Mouse (Mus musculus) midbrain, embryonic 16.5 days (tissue): ENCODE measurements around the gene Mybpc3. TPM values are rescaled to one million over a fixed set of nuclear protein-coding genes. Genes with fewer than 3 reads are reported as not detected.

Experiments
- ATAC-seq: fragments of 200-750 bp; cut with Nextera tagmentation; 2 replicates; pipeline ENCODE4 v1.8.0; 2017; ENCODE audit warnings: moderate TSS enrichment
- H3K27ac ChIP-seq: fragments of 300-500 bp; sonication (generic); 2 replicates; pipeline ENCODE4 v1.5.1; 2014; ENCODE audit warnings: mild to moderate bottlenecking, low read length, mixed read lengths
- H3K27me3 ChIP-seq: fragments of 300-500 bp; sonication (generic); 2 replicates; pipeline ENCODE4 v1.6.1; 2014; ENCODE audit warnings: low read depth, low read length, mixed read lengths; ENCODE audit not compliant: control insufficient read depth, insufficient read depth
- H3K36me3 ChIP-seq: fragments of 300-500 bp; sonication (generic); 2 replicates; pipeline ENCODE4 v1.6.1; 2014; ENCODE audit warnings: mild to moderate bottlenecking, low read length, moderate library complexity, mixed read lengths; ENCODE audit not compliant: control insufficient read depth, insufficient read depth
- H3K4me1 ChIP-seq: fragments of 300-500 bp; sonication (generic); 2 replicates; pipeline ENCODE4 v1.6.1; 2014; ENCODE audit warnings: mild to moderate bottlenecking, low read length, mixed read lengths; ENCODE audit not compliant: control insufficient read depth, insufficient read depth
- H3K4me2 ChIP-seq: fragments of 300-500 bp; sonication (generic); 2 replicates; pipeline ENCODE4 v1.6.1; 2014; ENCODE audit warnings: mild to moderate bottlenecking, low read length, mixed read lengths
- H3K4me3 ChIP-seq: fragments of 300-500 bp; sonication (generic); 2 replicates; pipeline ENCODE4 v1.5.1; 2014; ENCODE audit warnings: low read depth, mild to moderate bottlenecking, low read length, moderate library complexity, mixed read lengths
- H3K9ac ChIP-seq: fragments of 300-500 bp; sonication (generic); 2 replicates; pipeline ENCODE4 v1.6.1; 2014; ENCODE audit warnings: low read depth, low read length, mixed read lengths
- H3K9me3 ChIP-seq: fragments of 300-500 bp; sonication (generic); replicated peaks from 2 replicates; pipeline ENCODE4 v1.6.1; 2014; ENCODE audit warnings: mild to moderate bottlenecking, low read length, mixed read lengths; ENCODE audit not compliant: control insufficient read depth, poor library complexity, severe bottlenecking
- WGBS: fragments of 180-500 bp; shearing (Covaris S2); extraction: QIAGEN DNeasy Blood & Tissue Kit; methylation state at CpG from one replicate; pipeline ENCODE4 v1.1.7; 2014; 5-methylcytosine and 5-hydroxymethylcytosine counted together
- polyA plus RNA-seq: library from polyadenylated mRNA; unstranded; fragments of >200 nt; fragmentation: Nextera tagmentation; extraction: Ambion mirVana; gene quantifications from 2 replicates; pipeline ENCODE4 v1.2.1, GENCODE M21; 2015

Gene Mybpc3
- polyA plus RNA-seq, 1 experiment from 2014 or later: 0.04 TPM

- H3K4me3 ChIP-seq: peak overlapping the region; percentile 52
- peak overlapping the region; percentile 80 for H3K9ac ChIP-seq
- WGBS: under 1% methylated on average over 27 of the region's 36 CpGs
- H3K27ac ChIP-seq: peak overlapping the region; percentile 47; the same call in 1 of the 2 replicates
- no peaks in the 10 kb centered on the region for H3K9me3 ChIP-seq
- peak overlapping the region; percentile 86 for H3K4me2 ChIP-seq
- H3K36me3 ChIP-seq: no peaks in the 10 kb centered on the region
- 0 out of 2 replicates have a peak, but pooled peaks cover 5% of the 10 kb centered on the region for H3K4me1 ChIP-seq
- peak; percentile 78 for ATAC-seq
- no peaks in the 10 kb centered on the region for H3K27me3 ChIP-seq
These were observed 39.5 kb upstream of the Mybpc3 start for GRCm38 (mm10) chr2:91078314-91079025.

GRCm38 (mm10) chr2:91079026-91079384 is 38.9 kb upstream of the Mybpc3 start:
- H3K27me3 ChIP-seq: no peaks in the 10 kb centered on the region
- no peak overlapping the region; the same call in 1 of the 2 replicates for H3K27ac ChIP-seq
- H3K9ac ChIP-seq: peak overlapping the region; percentile 80
- WGBS: 30% methylated on average over 5 of the region's 5 CpGs
- H3K9me3 ChIP-seq: no peaks in the 10 kb centered on the region
- no peak for ATAC-seq
- H3K4me2 ChIP-seq: peak overlapping the region; percentile 86
- H3K4me3 ChIP-seq: peak overlapping the region; percentile 52
- no peaks in the 10 kb centered on the region for H3K36me3 ChIP-seq
- 0 out of 2 replicates have a peak, but pooled peaks cover 5% of the 10 kb centered on the region for H3K4me1 ChIP-seq

- Histone ChIP-seq H3K27ac (no peak overlapping the region), H3K9me3 (no peaks in the 10 kb centered on the region), H3K9ac (no peak overlapping the region), H3K4me2 (no peak overlapping the region), H3K27me3 (no peaks in the 10 kb centered on the region), H3K36me3 (no peaks in the 10 kb centered on the region), H3K4me1 (0 out of 2 replicates have a peak, but pooled peaks cover 5% of the 10 kb centered on the region), H3K4me3 (no peak overlapping the region)
- 83% methylated on average over 8 of the region's 8 CpGs for WGBS
- ATAC-seq: no peak
These were observed 37.0 kb upstream of the Mybpc3 start for GRCm38 (mm10) chr2:91080784-91081513.

GRCm38 (mm10) chr2:91081775-91082695 is 35.9 kb upstream of the Mybpc3 start, which contains the start of gene Spi1:
Gene Spi1 (plus strand): TSS chr2:91082390.
- 0 out of 2 replicates have a peak, but pooled peaks cover 5% of the 10 kb centered on the region for H3K4me1 ChIP-seq
- H3K36me3 ChIP-seq: no peaks in the 10 kb centered on the region
- no peak for ATAC-seq
- no peak within 1 kb of the TSS for H3K27ac ChIP-seq
- WGBS: 85% methylated on average over 13 of the region's 13 CpGs
- no peaks in the 10 kb centered on the region for H3K27me3 ChIP-seq
- H3K9me3 ChIP-seq: no peaks in the 10 kb centered on the region
- H3K4me2 ChIP-seq: no peak within 1 kb of the TSS
- no peak within 1 kb of the TSS for H3K4me3 ChIP-seq
- H3K9ac ChIP-seq: 0 out of 2 replicates have a peak within 1 kb of the TSS, but pooled peaks have one; percentile 3

GRCm38 (mm10) chr2:91082844-91083243 is 35.1 kb upstream of the Mybpc3 start:
- H3K9me3 ChIP-seq: no peaks in the 10 kb centered on the region
- no peaks in the 10 kb centered on the region for H3K36me3 ChIP-seq
- no peak for ATAC-seq
- WGBS: 78% methylated on average over 11 of the region's 11 CpGs
- 0 out of 2 replicates have a peak, but pooled peaks cover 5% of the 10 kb centered on the region for H3K4me1 ChIP-seq
- no peak overlapping the region for H3K4me3 ChIP-seq
- H3K9ac ChIP-seq: 0 out of 2 replicates have a peak overlapping the region, but pooled peaks have one; percentile 3
- no peak overlapping the region for H3K27ac ChIP-seq
- no peaks in the 10 kb centered on the region for H3K27me3 ChIP-seq
- H3K4me2 ChIP-seq: no peak overlapping the region

- 0 out of 2 replicates have a peak, but pooled peaks cover 5% of the 10 kb centered on the region for H3K4me1 ChIP-seq
- no peaks in the 10 kb centered on the region for H3K36me3 ChIP-seq
- 26% methylated on average over 1 of the region's 1 CpGs for WGBS
- no peak overlapping the region for H3K4me3 ChIP-seq
- no peaks in the 10 kb centered on the region for H3K9me3 ChIP-seq
- H3K27ac ChIP-seq: no peak overlapping the region
- no peaks in the 10 kb centered on the region for H3K27me3 ChIP-seq
- H3K9ac ChIP-seq: no peak overlapping the region
- no peak overlapping the region for H3K4me2 ChIP-seq
- no peak for ATAC-seq
These were observed 34.5 kb upstream of the Mybpc3 start for GRCm38 (mm10) chr2:91083366-91083940.

GRCm38 (mm10) chr2:91084179-91084820 is 33.6 kb upstream of the Mybpc3 start:
- Histone ChIP-seq H3K27ac (no peak overlapping the region), H3K36me3 (no peaks in the 10 kb centered on the region), H3K4me1 (no peaks in the 10 kb centered on the region), H3K9ac (no peak overlapping the region), H3K4me3 (no peak overlapping the region), H3K27me3 (no peaks in the 10 kb centered on the region), H3K4me2 (no peak overlapping the region), H3K9me3 (no peaks in the 10 kb centered on the region)
- 84% methylated on average over 15 of the region's 15 CpGs for WGBS
- no peak for ATAC-seq
